Mouse (Mus musculus): Measurements from ENCODE around the gene Ptpn7.

- TF ChIP-seq POLR2A (IDR thresholded peaks at IDR 0.05; ENCODE audit: borderline replicate concordance, insufficient read depth, low read length): no peak
- no peak for TF ChIP-seq CTCF (IDR thresholded peaks at IDR 0.05; ENCODE audit: borderline replicate concordance, insufficient read depth, low read depth, low read length)
Observed at GRCm38 (mm10) chr1:135183941-135184570, 51.6 kb downstream of the Ptpn7 start.
